Mouse (Mus musculus) forebrain, embryonic 11.5 days (tissue): ENCODE measurements at regions not wholly inside any gene's neighbourhood (a gene's known extent, or its start where the extent isn't known, plus 50 kb on each side); places are given as distances from the start of the nearest gene placed in this dataset.

Source experiments
- ATAC-seq: fragments of 200-750 bp; cut with Nextera tagmentation; replicated peaks from 2 replicates; pipeline ENCODE4 v1.8.0; 2017; ENCODE audit warnings: moderate TSS enrichment; ENCODE audit not compliant: low FRiP score
- DNase-seq: peaks from one replicate; pipeline ENCODE4 v3.0.0-alpha.2; 2017; ENCODE audit warnings: low spot score
- H3K27ac ChIP-seq: fragments of 300-500 bp; sonication (generic); 2 replicates; pipeline ENCODE4 v1.5.1; 2014; ENCODE audit warnings: low read depth, low read length
- H3K27me3 ChIP-seq: fragments of 300-500 bp; sonication (generic); 2 replicates; pipeline ENCODE4 v1.6.1; 2014; ENCODE audit warnings: mild to moderate bottlenecking, low read length, mixed read lengths; ENCODE audit not compliant: control insufficient read depth, insufficient read depth
- H3K36me3 ChIP-seq: fragments of 300-500 bp; sonication (generic); 2 replicates; pipeline ENCODE4 v1.6.1; 2014; ENCODE audit warnings: mild to moderate bottlenecking, low read length, moderate library complexity, mixed read lengths; ENCODE audit not compliant: control insufficient read depth, insufficient read depth
- H3K4me1 ChIP-seq: fragments of 300-500 bp; sonication (generic); replicated peaks from 2 replicates; pipeline ENCODE4 v1.6.1; 2014; ENCODE audit warnings: low read length, mixed read lengths; ENCODE audit not compliant: control insufficient read depth, insufficient read depth
- H3K4me2 ChIP-seq: fragments of 300-500 bp; sonication (generic); 2 replicates; pipeline ENCODE4 v1.6.1; 2014; ENCODE audit warnings: low read depth, mild to moderate bottlenecking, low read length, moderate library complexity, mixed read lengths; ENCODE audit not compliant: severe bottlenecking
- H3K4me3 ChIP-seq: fragments of 300-500 bp; sonication (generic); 2 replicates; pipeline ENCODE4 v1.5.1; 2014; ENCODE audit warnings: low read depth, low read length
- H3K9ac ChIP-seq: fragments of 300-500 bp; sonication (generic); 2 replicates; pipeline ENCODE4 v1.6.1; 2014; ENCODE audit warnings: low read length
- H3K9me3 ChIP-seq: fragments of 300-500 bp; sonication (generic); 2 replicates; pipeline ENCODE4 v1.6.1; 2016; ENCODE audit warnings: low read length, mixed read lengths; ENCODE audit not compliant: control insufficient read depth
- WGBS: fragments of 180-500 bp; shearing (Covaris S2); extraction: QIAGEN DNeasy Blood & Tissue Kit; methylation state at CpG from one replicate; pipeline ENCODE4 v1.1.7; 2014; 5-methylcytosine and 5-hydroxymethylcytosine counted together

DNA sequence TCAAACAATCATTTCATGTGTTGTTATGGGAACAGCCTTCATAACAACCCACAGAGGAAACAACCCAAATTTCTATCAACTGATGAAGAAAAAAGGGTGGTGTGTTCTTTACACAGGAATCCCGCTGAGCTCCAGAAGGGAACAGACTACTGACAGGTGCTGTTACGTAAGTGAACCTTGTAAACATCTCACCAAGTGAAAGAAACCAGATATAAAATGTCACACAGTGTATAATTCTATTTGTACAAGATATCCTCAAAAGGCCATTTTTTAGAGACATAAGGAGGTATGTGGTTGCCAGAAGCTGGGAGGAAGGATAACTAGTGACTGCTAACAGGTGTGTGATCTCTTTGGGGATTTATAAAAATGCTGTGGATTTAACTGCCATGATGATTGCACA lies 119.9 kb downstream of the Plod2 start:
- WGBS: 83% methylated on average over 2 of the region's 2 CpGs

DNA sequence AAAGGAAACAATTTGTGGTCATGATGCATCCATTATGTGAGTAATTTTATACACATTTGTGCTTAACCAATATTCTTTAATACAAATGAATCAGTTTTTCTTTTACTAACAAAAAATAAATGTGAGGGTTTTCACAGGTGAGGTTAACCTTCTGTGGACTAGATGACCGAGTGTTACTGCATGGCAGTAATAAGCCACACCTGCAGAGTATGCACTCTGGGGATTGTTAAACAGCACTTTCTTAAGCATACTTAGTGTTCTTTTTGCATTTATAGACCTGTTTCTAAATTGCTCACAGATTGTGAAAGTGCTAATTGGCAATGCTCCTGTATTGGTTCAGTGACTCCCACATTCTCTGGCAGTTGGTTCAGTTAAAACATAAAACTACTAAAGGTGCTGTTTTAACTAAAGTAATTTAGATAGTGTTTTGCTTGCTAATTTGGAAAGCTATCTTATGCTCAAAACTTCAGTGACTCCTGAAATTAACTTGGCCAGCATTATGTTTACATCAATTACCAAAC lies 125.4 kb downstream of the Plod2 start:
- H3K4me2 ChIP-seq: no peak overlapping the region
- H3K4me1 ChIP-seq: no peaks in the 10 kb centered on the region
- WGBS: 93% methylated on average over 1 of the region's 1 CpGs
- ATAC-seq (no peak), DNase-seq (no peak)
- no peak overlapping the region for H3K27ac ChIP-seq
- H3K9me3 ChIP-seq: no peaks in the 10 kb centered on the region
- no peaks in the 10 kb centered on the region for H3K36me3 ChIP-seq
- H3K4me3 ChIP-seq: no peak overlapping the region
- no peak overlapping the region for H3K9ac ChIP-seq
- H3K27me3 ChIP-seq: no peaks in the 10 kb centered on the region

More for the DNA sequence above, 119.9 kb downstream of the Plod2 start:
- Histone ChIP-seq H3K9me3 (no peaks in the 10 kb centered on the region), H3K36me3 (no peaks in the 10 kb centered on the region), H3K4me2 (no peak overlapping the region), H3K9ac (no peak overlapping the region), H3K27me3 (no peaks in the 10 kb centered on the region), H3K27ac (no peak overlapping the region), H3K4me3 (no peak overlapping the region), H3K4me1 (no peaks in the 10 kb centered on the region)
- DNase-seq: no peak
- no peak for ATAC-seq

DNA sequence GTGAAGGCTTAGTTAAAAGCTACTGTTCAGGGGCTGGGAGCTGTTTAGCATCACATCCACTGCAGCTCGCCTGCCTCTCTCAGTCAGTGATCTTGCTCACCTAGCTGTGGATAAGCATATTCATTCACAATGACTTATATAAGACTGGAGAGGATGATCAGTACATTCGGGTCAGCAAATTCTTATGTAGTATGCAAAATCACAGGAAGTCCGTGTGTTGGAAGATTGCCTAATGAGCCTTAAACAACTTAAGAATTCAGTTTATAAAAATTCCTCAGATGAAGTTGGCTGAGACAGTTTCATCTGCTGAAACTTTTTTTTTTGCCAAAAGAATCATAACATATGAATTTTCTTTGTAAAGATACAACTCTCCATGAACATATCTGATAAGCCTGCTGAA lies 129.9 kb downstream of the Plod2 start:
- H3K9ac ChIP-seq: no peak overlapping the region
- H3K36me3 ChIP-seq: no peaks in the 10 kb centered on the region
- H3K4me2 ChIP-seq: no peak overlapping the region
- no peaks in the 10 kb centered on the region for H3K4me1 ChIP-seq
- WGBS: 86% methylated on average over 3 of the region's 3 CpGs
- no peak overlapping the region for H3K27ac ChIP-seq
- ATAC-seq (no peak), DNase-seq (no peak)
- H3K9me3 ChIP-seq: no peaks in the 10 kb centered on the region
- H3K27me3 ChIP-seq: no peaks in the 10 kb centered on the region
- no peak overlapping the region for H3K4me3 ChIP-seq

DNA sequence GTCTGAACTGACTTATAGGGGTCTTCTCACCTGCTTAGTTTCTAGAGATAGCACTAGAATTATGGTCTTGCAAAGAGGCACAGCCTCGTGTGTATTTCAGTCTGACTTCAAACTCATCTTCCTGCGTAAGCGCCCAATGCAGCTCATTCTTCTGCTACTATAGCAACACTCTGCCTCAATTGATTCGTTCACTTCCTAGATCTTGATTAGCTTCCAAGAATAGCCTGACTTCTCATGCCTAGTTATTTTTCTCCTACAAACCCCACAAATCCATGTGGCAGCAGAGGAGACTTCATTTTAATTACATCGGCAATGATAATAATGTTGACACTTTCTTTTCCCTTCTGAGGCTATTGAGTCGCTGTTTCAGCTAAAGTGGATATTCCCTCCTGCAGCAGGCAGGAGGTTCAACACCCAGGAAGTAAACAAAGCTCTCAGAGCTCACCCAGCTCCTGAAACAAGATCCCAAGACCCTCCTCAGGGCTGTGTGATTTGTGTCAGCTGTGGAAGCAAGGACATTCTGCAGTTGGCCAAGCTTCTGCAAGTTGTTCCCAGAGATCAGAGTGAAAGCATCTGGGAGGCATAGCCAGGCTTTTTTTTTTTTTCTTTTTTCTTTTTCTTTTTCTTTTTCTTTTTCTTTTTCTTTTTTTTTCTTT lies 152.5 kb downstream of the Plod2 start:
- no peak overlapping the region for H3K27ac ChIP-seq
- DNase-seq (no peak), ATAC-seq (no peak)
- no peak overlapping the region for H3K4me2 ChIP-seq
- H3K27me3 ChIP-seq: no peaks in the 10 kb centered on the region
- H3K4me3 ChIP-seq: no peak overlapping the region
- 77% methylated on average over 6 of the region's 6 CpGs for WGBS
- no peak overlapping the region for H3K9ac ChIP-seq
- no peaks in the 10 kb centered on the region for H3K36me3 ChIP-seq
- H3K4me1 ChIP-seq: no peaks in the 10 kb centered on the region
- no peaks in the 10 kb centered on the region for H3K9me3 ChIP-seq

DNA sequence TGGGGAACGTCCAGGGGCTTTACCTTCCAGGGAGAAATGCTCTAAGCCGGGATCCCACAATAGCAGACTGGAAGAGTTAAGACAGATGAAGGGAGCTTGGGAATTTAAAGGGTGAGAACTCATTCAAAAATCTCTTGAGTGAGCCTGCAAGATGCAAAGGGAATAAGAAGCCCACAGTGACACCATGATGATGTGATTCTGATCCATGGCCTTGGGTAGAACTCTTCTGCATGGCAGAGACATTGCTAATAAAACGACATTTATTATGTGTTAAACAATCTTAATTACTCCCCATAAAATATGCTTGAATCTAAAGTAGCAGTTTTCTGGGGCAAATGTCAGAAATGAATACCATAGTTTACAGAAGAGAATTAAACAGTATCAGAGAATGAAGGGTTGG lies 155.9 kb downstream of the Plod2 start:
- H3K4me1 ChIP-seq: no peaks in the 10 kb centered on the region
- H3K27ac ChIP-seq: no peak overlapping the region
- DNase-seq (no peak), ATAC-seq (no peak)
- H3K36me3 ChIP-seq: no peaks in the 10 kb centered on the region
- H3K9ac ChIP-seq: no peak overlapping the region
- WGBS: 62% methylated on average over 3 of the region's 3 CpGs
- no peaks in the 10 kb centered on the region for H3K27me3 ChIP-seq
- H3K4me2 ChIP-seq: no peak overlapping the region
- no peak overlapping the region for H3K4me3 ChIP-seq
- no peaks in the 10 kb centered on the region for H3K9me3 ChIP-seq

DNA sequence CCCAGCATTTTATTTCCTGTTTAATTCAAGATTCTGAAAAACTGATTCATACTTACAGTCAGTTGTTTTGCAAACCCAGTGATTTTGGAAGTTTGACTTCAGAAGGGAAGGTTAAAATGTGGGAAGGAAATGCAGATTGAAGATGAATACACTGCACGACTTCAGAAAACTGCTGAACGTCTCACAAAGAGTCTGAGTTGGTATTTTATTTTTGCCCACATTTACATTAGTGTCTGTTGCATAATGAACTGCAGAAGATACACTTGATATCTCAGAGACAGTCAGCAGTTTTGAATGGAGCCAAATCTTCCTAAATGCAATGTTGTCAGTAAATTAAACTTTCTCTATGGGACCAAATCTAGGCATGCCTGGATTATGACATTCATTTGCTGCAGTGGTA lies 162.7 kb downstream of the Plod2 start:
- Histone ChIP-seq H3K27ac (no peak overlapping the region), H3K9ac (no peak overlapping the region), H3K9me3 (no peaks in the 10 kb centered on the region), H3K27me3 (no peaks in the 10 kb centered on the region), H3K36me3 (no peaks in the 10 kb centered on the region), H3K4me2 (no peak overlapping the region), H3K4me1 (no peaks in the 10 kb centered on the region), H3K4me3 (no peak overlapping the region)
- 85% methylated on average over 2 of the region's 2 CpGs for WGBS
- ATAC-seq (no peak), DNase-seq (no peak)

DNA sequence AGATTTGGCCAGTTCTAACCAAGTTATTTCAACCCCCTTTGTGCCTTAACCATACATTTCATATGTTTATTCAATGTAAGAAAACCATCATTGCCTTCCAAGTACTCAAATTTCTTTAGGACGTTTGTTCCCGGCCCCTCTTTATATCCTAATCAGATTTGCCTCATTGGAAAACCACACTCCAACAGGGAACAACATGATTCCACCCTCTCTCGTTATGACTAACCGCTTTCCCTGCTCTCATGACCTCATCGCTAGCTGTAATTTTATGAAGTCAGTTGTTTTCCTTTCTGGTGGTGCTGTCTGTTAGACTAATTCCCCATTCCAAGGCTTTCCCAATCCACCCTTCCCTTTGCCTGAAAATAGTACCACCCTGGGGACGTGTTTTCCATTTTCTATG lies 165.0 kb downstream of the Plod2 start:
- Histone ChIP-seq H3K27ac (no peak overlapping the region), H3K9me3 (no peaks in the 10 kb centered on the region), H3K27me3 (no peaks in the 10 kb centered on the region), H3K9ac (no peak overlapping the region), H3K4me1 (no peaks in the 10 kb centered on the region), H3K4me2 (no peak overlapping the region), H3K4me3 (no peak overlapping the region), H3K36me3 (no peaks in the 10 kb centered on the region)
- no peak for ATAC-seq
- no peak for DNase-seq
- 82% methylated on average over 6 of the region's 6 CpGs for WGBS

DNA sequence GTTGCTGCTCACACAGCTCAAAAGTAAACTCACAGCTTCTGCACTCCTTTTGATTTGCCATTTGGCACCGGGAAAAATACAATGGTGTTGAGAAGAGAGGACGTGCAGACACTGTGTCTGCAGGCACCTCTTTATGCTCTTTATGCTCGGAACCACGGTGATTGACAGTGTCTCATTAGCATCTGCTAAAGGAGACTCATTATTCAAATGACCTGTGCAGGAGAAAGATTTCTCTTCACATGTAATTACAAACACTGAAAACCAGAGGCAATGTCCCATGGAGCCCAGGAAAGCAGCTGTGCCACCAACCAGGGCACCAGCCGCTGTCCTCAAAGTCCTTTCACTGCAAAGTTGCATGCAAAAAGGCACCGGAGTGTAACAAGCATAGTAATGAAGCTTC lies 175.2 kb downstream of the Plod2 start:
- H3K27ac ChIP-seq: peak overlapping the region; percentile 47; the same call in 1 of the 2 replicates
- ATAC-seq: peak; percentile 93
- 25% methylated on average over 6 of the region's 6 CpGs for WGBS

DNA sequence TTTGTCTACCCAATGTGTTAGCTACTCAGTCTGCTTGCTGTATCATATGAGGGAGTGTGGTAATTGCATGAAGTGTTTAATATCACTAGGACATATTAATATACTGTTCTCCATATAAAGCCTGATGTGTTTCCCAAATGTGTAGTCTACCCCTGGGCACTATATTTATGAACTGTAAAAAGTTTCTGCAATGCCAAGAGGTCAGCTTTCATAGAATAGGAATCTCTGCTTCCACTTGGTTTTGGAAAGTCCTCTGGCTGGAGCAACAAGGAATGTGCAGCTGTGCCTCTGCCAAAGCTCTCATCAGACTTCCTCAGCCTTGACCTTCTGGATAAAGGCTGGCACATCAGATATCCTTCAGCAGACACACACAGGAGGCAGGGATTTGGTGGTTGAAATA lies 176.3 kb downstream of the Plod2 start:
- no peak overlapping the region for H3K4me3 ChIP-seq
- no peaks in the 10 kb centered on the region for H3K27me3 ChIP-seq
- H3K4me2 ChIP-seq: no peak overlapping the region
- DNase-seq: no peak
- H3K27ac ChIP-seq: no peak overlapping the region
- no peaks in the 10 kb centered on the region for H3K4me1 ChIP-seq
- no peak overlapping the region for H3K9ac ChIP-seq
- no peaks in the 10 kb centered on the region for H3K36me3 ChIP-seq
- ATAC-seq: no peak
- H3K9me3 ChIP-seq: no peaks in the 10 kb centered on the region

More for the DNA sequence above, 175.2 kb downstream of the Plod2 start:
- Histone ChIP-seq H3K9me3 (no peaks in the 10 kb centered on the region), H3K36me3 (no peaks in the 10 kb centered on the region), H3K9ac (no peak overlapping the region), H3K4me1 (no peaks in the 10 kb centered on the region), H3K27me3 (no peaks in the 10 kb centered on the region), H3K4me2 (no peak overlapping the region), H3K4me3 (no peak overlapping the region)
- DNase-seq: peak; percentile 57
